Mouse (Mus musculus) forelimb bud, embryonic 11.5 days (tissue): ENCODE measurements around the gene Pitpnc1.

ENCODE experiments used
- DNase-seq: peaks from one replicate; pipeline ENCODE4 v3.0.0-alpha.2; 2012; ENCODE audit warnings: low read depth, low spot score

Pitpnc1 gene

DNA sequence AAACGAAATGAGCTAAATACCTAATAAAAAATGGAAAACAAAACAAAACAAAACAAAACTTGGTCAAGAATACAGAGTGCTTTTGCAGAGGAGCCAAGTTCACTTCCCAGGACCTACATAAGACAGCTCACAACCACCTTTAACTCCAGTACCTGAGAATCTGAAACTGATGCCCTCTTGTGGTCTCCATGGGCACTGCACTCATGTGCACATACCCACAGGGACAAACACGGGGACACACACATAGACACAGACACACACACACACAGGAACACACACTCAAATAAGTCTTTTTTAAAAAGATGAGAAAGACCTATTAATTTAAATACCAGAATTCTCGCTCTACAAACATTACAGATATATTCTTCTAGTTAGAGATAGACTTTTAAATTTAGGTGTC, 137.6 kb downstream of the Pitpnc1 start:
- DNase-seq: no peak

GRCm38 (mm10) chr11:107332332-107332731, 138.2 kb downstream of the Pitpnc1 start:
- no peak for DNase-seq

GRCm38 (mm10) chr11:107331425-107331824, 139.1 kb downstream of the Pitpnc1 start:
- DNase-seq: no peak

DNA sequence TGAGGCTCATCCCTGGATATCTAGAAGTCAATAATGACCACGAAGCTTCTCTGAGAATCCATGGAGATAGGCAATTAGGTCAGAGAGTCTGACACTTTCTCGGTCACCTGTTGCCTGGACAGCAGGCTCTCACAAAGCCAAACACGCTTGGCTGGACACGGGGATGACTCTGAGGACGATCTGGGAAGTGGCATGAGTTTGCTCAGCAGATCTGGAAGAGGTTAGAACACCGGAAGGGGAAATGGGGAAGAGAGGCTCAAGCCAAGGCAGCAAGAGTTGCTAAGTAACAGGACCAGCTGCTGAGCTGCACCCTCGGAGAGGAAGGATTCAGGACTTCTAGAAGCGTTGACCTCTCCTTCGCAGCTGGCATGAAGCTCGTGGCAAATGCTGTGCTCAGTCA, 143.2 kb downstream of the Pitpnc1 start:
- no peak for DNase-seq

DNA sequence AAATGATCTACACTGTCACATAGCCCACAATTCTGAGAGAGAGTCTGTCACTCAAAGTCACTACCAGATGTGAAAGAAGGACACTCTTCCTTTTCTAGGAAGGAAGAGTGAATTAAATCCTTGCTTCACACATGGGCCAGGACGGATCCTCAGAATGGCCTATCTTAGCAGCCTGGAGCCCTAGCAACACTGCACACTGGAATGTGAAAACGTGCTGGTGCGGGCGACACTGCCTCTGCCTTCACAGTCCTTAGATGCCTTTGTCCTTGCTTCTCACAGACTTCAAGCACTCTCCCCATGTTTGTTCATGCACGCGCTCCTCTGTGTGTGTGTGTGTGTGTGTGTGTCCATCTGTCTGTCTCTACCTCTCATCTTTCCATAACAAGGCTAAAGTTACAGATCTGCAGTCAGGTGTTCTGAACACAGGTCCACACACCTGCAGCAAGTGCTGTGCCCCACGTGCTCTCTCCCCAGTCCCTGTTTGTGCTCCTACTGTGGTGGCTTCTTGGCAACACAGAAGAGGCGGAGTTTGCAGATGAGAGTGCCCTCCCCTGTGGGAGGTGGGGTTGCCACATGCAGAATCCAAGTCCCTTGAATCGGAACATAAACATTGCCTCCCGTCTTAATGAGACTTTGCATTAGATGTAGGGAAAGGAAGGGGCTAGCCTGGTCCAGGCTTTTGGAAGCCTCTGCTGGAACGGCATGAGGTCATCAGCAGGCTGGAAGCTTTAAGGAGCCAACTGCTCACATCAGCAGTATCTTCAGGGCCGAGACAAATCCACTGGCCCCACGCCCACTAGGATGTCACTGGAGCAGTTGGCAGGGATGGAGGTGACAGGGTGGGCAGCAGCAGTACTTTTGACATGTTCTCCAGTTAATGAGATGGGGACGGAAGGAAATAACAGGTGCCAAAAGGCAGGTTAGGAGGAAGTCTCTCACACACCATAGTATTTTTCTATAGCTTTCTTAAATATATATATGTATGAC, 144.5 kb downstream of the Pitpnc1 start:
- no peak for DNase-seq

DNA sequence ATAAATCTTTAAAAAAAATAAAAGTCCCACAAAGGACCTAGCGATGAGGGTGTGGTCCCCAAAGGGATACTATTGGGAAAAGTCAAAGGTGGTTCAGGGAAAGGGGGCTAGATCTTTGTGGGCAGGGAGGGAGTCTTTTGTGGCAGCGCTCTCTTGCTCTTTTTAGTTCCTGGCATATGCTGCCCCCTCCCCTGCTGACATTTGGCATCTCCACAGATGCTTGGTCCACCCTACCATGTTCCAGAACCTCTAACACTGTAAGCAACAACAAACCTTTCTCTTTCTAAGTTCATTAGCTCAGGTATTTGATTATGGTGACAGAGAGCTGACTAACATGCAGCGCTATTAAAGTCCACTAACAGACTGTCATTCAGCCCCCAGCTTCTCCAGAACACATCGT, 145.3 kb downstream of the Pitpnc1 start:
- no peak for DNase-seq

DNA sequence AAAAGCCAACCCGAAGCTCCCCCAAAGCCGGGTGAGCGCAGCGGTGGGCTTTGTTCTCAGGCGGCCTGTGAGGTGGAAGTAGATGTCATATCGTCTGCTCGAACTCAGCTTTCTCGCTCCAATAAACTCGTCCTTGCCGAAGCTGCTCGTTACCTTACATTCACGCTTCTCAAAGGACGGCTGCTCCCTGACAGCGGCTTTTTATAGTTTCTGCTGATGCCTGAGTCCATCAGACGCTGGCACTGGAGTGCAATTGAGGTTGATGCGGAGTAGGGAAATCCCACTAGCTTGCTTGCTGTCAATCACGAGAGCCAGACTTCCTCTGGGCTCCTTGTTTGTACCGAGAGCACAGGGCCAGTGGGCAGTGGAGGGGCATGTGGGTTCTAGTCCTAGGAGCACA, 147.3 kb downstream of the Pitpnc1 start:
- no peak for DNase-seq

DNA sequence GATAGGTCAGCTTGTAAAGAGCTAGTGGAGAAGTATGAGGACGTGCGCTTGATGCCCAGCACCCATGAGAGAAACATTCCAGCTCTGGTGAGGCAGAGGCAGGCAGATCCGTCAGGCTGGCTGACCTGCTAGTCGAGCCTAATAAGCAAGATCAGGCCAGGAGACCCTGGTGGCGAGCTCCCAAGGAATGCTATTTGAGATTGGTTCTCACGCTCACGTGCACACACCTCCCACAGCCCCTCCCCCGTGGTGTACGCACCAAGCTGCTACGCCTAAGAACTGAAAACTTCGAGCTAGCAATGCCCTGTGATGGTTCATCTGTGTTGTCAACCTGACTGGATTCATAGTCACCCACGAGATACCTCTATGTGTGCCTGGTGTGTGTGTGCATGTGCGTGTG, 148.3 kb downstream of the Pitpnc1 start:
- DNase-seq: no peak

GRCm38 (mm10) chr11:107321819-107322218, 148.7 kb downstream of the Pitpnc1 start:
- no peak for DNase-seq

DNA sequence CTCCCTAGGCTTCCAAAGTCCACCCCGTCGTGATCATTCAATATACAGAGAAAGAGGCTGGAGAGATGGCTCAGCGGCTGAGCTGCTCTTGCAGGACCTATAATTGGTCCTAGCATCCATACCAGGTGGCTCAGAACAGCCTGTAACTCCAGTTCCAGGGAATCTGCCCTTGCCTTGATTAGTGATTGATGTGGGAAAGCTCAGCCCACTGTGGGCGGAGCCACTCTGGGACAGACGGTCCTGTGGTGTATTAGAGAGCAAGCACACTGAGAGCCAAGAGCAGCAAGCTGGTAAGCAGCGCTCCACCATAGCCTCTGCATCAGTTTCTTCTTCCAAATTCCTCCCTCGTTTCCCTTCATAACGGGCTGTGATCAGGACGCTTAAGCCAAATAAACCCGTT, 150.6 kb downstream of the Pitpnc1 start:
- no peak for DNase-seq

- DNase-seq: no peak
Measured at GRCm38 (mm10) chr11:107317653-107318281, 152.7 kb downstream of the Pitpnc1 start.

DNA sequence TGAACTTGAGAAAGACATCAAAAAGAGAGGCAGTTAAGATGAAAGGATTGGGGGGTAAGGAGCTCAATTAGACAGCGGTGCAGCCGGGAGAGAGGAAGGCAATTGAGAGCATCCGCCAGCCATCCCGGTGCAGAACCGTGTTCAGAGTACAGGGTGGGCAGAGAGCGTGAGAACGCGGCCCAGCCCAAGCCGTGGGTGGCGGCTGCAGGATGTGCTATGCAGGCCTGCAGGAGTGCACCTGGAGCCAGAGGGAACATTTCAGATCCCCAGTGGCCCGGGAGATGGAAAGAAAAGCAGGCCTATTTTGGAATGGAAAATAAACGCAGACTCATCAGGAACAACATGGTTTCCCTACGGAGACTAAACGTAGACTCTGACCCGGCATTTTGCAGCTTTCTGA, 155.0 kb downstream of the Pitpnc1 start:
- DNase-seq: no peak

GRCm38 (mm10) chr11:107310338-107311121, 160.0 kb downstream of the Pitpnc1 start:
- DNase-seq: no peak

GRCm38 (mm10) chr11:107306170-107306569, 164.3 kb downstream of the Pitpnc1 start:
- peak; percentile 21 for DNase-seq

- DNase-seq: no peak
Measured at GRCm38 (mm10) chr11:107302141-107302540, 168.4 kb downstream of the Pitpnc1 start.

DNA sequence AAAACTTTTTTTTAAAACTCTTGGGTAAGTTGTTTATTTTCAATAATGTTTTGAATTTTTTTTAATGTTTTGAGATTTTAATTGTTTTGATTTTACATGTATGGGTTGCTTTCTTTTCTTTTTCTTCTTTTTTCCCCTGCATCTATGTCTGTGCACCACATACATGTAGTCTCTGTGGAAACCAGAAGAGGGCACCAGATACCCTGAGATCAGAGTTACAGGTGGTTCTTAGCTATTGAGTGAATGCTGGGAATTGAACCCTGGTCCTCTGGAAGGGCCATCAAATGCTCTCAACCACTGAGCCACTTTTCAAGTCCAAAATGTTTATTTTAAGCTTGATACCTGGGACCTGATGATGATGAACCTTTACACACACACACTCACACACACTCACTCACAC, 170.3 kb downstream of the Pitpnc1 start:
- DNase-seq: no peak

- no peak for DNase-seq
Measured at GRCm38 (mm10) chr11:107299511-107300120, 170.9 kb downstream of the Pitpnc1 start.

DNA sequence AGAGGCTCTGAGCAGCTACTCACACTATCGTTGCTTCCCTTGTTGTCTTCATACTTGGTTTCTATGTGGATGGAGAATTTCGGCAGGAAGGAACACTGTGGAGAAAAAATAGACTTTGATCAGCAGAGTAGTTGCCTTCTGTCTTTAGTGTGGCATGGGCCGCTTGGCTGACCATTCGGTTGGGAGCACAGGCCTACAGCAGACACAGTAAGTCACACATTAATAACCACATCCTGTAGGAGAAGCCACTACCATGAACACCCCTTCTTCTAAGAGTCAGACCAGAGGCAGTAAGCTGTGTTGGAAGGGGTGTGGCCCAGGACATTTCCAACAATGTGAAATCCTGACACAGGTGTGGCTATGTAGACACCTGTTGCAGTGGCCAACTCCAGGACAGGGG, 174.3 kb downstream of the Pitpnc1 start:
- no peak for DNase-seq

DNA sequence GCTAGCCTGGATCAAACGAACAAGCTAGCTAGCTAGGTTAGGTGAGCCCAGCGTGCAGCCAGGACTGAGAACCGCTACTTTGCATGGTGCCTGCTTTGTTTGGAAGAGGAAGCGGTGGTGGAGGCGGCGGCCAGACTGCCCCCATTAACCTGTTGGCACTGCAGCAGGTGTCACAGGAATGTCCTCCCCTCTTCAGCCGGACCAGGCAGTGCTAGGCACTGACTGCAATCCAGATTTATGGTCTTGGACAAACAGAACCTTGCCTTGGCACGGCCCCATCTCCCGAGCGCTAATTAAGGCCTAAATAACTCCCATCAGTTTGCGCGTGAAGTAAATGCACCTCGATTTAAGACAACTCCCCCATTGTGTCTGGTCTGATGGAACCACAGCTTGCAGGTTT, 178.5 kb downstream of the Pitpnc1 start:
- no peak for DNase-seq

GRCm38 (mm10) chr11:107288186-107288563, 182.3 kb downstream of the Pitpnc1 start:
- no peak for DNase-seq
